Mouse (Mus musculus): Measurements from ENCODE around the gene Trpc4ap.
A peak's percentile ranks its signal among the peaks of the same experiment; 100 is the strongest.

DNA sequence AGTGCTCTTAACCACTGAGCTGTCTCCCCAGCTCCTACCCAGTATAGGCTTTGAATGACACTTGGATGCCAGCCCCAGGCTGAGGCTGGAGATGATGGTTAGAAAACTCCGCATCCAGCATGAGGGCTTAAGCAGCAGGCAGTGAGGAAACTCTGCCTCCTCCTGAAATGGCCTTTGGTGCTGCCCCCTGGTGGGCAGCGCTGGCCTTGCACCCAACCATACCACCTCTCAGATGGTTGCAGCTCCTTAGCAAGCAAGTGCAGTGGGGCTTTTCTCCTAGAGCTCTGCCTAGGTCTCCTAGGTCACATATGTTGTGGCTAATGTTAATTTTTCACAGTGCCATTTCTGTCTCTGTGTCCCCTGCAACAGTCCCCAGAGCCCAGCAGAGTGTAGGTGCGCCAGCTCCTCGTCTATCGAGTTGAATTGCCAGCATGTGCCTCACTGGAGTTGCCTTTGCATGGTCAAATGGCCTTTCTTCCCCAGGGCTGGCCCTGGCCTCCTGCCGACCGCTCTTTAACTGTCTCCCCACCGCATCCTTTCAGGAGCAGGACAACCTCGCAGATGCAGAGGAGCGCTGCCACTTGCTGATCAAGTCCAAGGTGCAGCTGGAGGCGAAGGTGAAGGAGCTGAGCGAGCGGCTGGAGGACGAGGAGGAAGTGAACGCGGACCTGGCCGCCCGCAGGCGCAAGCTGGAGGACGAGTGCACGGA, 65.0 kb downstream of the Trpc4ap start:
- peak; percentile 99 for TF ChIP-seq CTCF (IDR thresholded peaks at IDR 0.05; ENCODE audit: extremely low read depth, insufficient read length, insufficient replicate concordance, low read depth, low read length)
- TF ChIP-seq POLR2A (IDR thresholded peaks at IDR 0.05; ENCODE audit: low read depth, low read length), result no peak
